Mouse (Mus musculus) right cerebral cortex, postnatal 4 days (tissue): ENCODE results near the gene Gm47996.
"Not testable (repeated sequence)": the region's sequence is repeated elsewhere in the genome, so short reads cannot be mapped to it uniquely, and the experiment has no call there.

ENCODE experiments used
- DNase-seq: peaks from one replicate; pipeline ENCODE4 v3.0.0-alpha.2; 2022

Gm47996 gene

DNA sequence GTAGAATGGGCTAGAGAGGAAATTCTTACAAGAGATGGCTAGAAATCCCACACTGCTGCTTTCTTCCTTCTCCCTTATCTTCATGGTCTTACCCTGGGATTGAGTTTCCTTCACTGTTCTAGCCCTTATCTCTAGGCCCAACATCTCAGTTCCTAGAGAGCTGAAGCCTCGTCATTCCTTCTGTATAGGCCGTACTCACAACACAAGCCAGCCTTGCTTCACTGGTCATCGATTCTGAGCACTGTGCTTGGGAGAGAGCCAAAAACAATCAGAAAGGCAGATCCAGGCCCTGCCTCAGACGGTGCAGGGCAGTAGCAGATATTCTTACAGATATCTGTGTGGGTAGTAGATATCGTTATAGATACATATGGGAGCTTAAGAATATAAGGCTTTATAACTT lies 1.4 kb upstream of the Gm47996 start:
- DNase-seq, result not testable (repeated sequence)

DNA sequence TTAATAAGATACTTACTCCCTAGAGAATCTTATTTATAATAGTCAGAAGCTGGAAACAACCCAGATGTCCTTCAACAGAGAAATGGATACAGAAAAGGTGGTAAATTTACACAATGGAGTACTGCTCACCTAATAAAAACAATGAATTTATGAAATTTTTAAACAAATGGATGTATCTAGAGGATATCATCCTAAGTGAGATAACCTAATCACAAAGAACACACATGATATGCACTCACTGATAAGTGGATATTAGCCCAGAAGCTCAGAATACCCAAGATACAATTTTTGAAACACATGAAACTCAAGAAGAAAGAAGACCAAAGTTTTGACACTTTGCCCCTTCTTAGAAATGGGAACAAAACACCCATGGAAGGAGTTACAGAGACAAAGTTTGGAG lies 987 bp upstream of the Gm47996 start:
- DNase-seq, result not testable (repeated sequence)

- not testable (repeated sequence) for DNase-seq
These were observed 1.7 kb downstream of the Gm47996 start for GRCm38 (mm10) chr1:151211666-151212065.

GRCm38 (mm10) chr1:151214862-151215261 lies 4.9 kb downstream of the Gm47996 start:
- no peak for DNase-seq

GRCm38 (mm10) chr1:151215985-151216384 lies 6.1 kb downstream of the Gm47996 start:
- no peak for DNase-seq

GRCm38 (mm10) chr1:151216417-151216816 lies 6.5 kb downstream of the Gm47996 start:
- no peak for DNase-seq

GRCm38 (mm10) chr1:151219045-151219444 lies 9.1 kb downstream of the Gm47996 start:
- DNase-seq, result no peak

- no peak for DNase-seq
These were observed 10.2 kb downstream of the Gm47996 start for GRCm38 (mm10) chr1:151220098-151220497.

DNA sequence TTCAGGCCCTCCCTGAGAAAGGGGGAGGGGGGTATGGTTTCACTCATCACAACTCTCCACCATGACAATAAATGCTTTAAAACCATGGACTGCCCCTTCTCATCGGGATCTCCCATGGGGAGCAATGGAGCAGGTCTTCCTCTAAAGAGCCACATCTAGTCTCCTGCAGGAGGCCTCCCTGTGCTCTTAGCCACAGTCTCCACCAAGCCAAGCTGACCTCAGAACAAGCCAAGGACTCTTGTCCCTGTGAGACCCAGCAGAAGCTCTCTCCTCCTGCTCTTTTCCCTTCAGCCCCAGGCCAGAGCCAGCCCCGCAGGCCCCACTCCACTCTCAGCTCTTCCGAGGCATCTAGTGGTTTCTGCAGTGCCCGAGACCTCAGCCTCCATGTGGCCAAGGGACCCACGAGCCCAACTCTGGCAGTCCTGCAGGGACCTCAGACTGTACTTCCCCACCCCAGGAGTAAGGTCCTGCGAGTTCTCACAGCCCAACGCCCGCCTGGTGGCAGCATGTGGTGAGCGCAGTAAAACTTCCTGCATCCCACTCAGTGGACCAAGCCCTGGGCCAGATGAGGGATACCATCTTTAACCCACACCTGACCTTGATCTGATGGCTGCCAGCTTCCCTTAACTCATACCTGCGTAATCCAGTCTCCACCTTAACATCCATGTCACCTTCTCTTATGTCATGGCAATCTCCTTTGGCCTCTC lies 12.8 kb downstream of the Gm47996 start:
- no peak for DNase-seq

GRCm38 (mm10) chr1:151223377-151223776 lies 13.4 kb downstream of the Gm47996 start:
- no peak for DNase-seq

GRCm38 (mm10) chr1:151224536-151224935 lies 14.6 kb downstream of the Gm47996 start:
- no peak for DNase-seq

GRCm38 (mm10) chr1:151227506-151227905 lies 17.6 kb downstream of the Gm47996 start:
- no peak for DNase-seq

DNA sequence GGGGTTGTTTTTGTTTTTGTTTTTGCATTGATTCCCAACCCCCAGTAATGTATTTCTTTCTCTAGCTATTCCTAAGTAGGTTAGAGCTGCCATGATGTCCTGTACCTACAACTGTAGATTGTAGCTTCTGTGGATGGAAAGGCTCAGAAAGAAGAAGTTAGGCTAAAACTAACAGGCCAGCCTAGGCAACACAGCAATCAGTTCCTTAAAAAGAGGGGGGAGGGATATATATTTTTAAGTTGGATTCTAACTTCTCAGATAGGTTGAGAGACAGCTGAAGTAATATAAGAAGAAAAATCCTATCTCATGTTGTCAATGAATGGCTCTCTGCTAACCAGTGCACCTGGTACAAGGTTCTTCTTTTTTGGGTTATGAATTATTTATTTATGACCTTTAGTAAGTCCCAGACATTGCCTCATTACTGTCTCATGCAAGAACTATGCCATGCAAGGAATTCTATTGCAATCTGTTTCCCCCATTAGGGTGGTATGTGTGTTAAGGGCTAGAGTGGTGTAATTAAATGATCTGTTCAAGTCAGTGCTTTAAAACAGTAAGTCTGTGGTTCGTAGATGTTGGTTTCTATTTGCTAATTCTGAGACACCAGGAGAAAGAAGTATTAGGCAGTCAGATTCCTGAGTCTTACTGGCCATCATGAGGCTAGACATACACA lies 18.5 kb downstream of the Gm47996 start:
- DNase-seq, result no peak

DNA sequence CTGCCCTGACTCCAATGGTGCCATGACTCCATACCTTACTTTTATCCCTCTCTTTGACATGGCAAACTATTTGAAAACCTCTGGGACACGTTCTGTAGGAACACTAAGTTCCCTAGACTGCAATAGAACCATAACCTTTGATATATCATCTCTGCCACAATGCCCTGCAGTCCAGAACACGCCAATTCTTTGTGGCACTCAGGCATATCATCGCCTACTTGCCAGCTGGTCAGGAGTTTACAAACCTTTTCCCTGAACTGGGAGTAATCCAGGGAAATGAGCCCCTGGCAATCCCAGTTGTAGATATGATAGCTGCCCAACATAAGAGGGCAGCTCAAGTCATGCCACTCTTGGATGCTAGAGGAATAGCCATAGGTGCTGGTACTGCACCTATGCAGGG lies 22.4 kb downstream of the Gm47996 start:
- DNase-seq, result no peak

GRCm38 (mm10) chr1:151233756-151234155 lies 23.8 kb downstream of the Gm47996 start:
- DNase-seq, result no peak

- no peak for DNase-seq
These were observed 25.6 kb downstream of the Gm47996 start for GRCm38 (mm10) chr1:151235574-151235973.

DNA sequence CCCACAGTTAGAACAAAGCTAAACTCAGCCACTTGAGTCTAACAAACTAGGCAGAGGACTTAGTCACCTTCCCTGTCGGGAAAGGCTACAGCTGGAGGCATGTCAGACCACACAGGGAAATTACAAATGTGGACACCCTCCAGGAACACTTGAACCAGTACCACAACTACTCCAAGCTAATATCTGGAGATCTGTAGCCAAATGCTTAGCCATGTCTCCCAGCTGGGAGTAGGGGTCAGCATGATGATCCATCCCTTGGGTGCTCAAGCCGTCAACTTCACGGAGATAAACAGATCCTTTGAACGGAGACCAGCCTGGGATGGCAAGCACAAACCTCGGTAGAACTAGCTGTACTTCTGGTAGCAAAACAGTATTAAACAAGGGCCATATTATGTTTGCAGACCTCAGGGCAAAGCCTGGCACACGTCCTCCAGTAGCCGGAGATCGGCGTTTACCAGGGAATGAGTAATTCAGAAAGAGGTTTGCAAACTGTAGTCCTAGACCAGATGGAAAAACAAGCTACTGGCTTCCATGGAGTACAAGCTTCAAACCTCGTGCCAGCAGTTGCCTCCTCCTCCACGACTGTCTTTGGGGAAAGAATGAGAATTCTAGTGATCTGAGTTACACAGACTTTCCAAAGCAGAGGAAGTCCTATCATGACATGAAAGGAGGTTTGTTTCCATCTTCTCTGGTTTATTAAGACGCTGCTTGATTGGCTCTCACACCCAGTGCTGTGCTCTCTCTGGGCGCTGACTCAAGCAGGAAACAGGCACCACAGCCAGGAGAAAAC lies 26.4 kb downstream of the Gm47996 start:
- no peak for DNase-seq

DNA sequence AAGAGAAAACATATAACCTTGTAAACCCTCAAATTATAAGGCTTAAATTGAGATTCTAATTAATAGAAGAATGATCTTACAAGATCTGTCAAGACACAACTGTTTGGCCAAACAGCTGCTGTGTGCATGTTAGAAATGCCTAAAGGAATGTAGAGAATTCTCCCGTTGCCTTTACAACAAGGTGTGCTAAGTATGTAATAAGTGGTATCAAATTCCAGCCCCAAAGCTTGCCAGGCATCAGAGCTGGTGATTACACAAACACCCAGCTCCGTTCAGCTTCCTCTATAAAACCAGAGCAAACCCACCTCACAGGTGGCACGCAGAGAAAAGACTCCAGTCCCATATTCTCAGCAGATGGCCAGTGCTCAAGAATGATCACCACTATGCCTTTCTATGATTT lies 27.8 kb downstream of the Gm47996 start:
- DNase-seq, result no peak

GRCm38 (mm10) chr1:151243332-151243731 lies 33.4 kb downstream of the Gm47996 start:
- no peak for DNase-seq

DNA sequence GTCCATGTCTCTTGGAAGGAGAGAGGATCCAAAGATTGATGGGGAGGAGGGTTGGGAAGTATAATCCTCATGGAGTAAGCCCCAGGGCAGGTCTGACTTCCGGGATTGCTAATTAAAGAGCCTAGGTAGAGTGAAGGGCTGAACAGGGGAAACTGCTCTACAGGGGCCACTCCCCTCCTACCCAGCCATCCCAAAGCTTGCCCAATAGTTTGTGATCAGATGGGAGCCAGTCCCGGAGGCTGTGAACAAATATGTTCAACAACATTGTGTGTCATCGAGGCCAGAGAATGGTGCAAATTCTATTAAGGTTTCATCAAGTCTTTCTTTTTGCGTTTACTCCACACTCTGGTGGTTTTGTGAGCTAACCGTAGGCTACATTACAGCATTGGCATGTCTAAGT lies 34.1 kb downstream of the Gm47996 start:
- no peak for DNase-seq

GRCm38 (mm10) chr1:151244761-151245160 lies 34.8 kb downstream of the Gm47996 start:
- no peak for DNase-seq

DNA sequence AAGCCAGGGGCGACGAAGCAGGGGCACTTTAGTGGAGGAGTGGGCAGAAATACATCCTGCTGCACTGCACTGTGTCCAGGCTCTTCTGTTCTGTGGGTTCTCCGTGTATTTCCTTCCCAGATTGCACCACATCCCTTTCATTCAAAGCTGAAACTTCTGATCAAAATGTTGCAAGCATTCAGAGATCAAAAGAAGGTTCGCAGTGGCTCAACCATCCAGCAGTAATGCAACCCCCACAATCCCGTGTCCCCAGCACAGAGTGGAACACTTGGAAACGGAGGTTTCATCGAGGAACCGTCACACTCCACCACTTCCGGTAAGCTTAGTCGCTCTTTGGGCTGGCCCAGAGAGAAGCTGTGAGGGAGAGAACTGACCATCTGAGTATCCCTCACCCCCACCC lies 35.2 kb downstream of the Gm47996 start:
- no peak for DNase-seq

- no peak for DNase-seq
These were observed 35.9 kb downstream of the Gm47996 start for GRCm38 (mm10) chr1:151245846-151246245.

- DNase-seq, result no peak
These were observed 40.2 kb downstream of the Gm47996 start for GRCm38 (mm10) chr1:151250109-151250508.
